Mouse (Mus musculus) lung, adult 2 months (tissue): ENCODE measurements around the gene Fnbp1.
A peak's percentile ranks its signal among the peaks of the same experiment; 100 is the strongest.

ENCODE experiments used
- CTCF ChIP-seq: fragments of 200-500 bp; IDR thresholded peaks from 2 replicates; pipeline ENCODE4 v1.5.1; 2011; ENCODE audit warnings: mild to moderate bottlenecking, low read length, control low read depth; ENCODE audit not compliant: insufficient read depth
- POLR2A ChIP-seq: fragments of 200-500 bp; IDR thresholded peaks from 2 replicates; pipeline ENCODE4 v1.6.1; 2011; ENCODE audit warnings: low read depth, mild to moderate bottlenecking, control low read depth, low read length, borderline replicate concordance; ENCODE audit errors: extremely low read depth

GRCm38 (mm10) chr2:31142505-31142904 is 697 bp upstream of the Fnbp1 start:
- 0 out of 2 replicates have a peak, but pooled peaks have one; percentile 32 for TF ChIP-seq CTCF
- TF ChIP-seq POLR2A, result no peak
